Mouse (Mus musculus): Measurements from ENCODE around the gene Map1a.

Gene Map1a

GRCm38 (mm10) chr2:121288901-121289729 is at the start of gene Map1a:
Gene Map1a (plus strand): TSS chr2:121289600.
- ATAC-seq (ENCODE audit: low TSS enrichment), result peak; percentile 86

- peak; percentile 76 for ATAC-seq (ENCODE audit: low TSS enrichment)
Observed at GRCm38 (mm10) chr2:121244099-121244498, 45.3 kb upstream of the Map1a start.

GRCm38 (mm10) chr2:121249758-121250157 is 39.6 kb upstream of the Map1a start:
- no peak for ATAC-seq (ENCODE audit: low TSS enrichment)

- ATAC-seq (ENCODE audit: low TSS enrichment), result no peak
Observed at GRCm38 (mm10) chr2:121268446-121268845, 21.0 kb upstream of the Map1a start.

- ATAC-seq (ENCODE audit: low TSS enrichment), result peak; percentile 33
Observed at GRCm38 (mm10) chr2:121270521-121271235, 18.7 kb upstream of the Map1a start.

- ATAC-seq (ENCODE audit: low TSS enrichment), result peak; percentile 98
Observed at GRCm38 (mm10) chr2:121271236-121271927, 18.0 kb upstream of the Map1a start, which contains the start of gene Trp53bp1. Gene Trp53bp1 (minus strand): TSS chr2:121271407.

GRCm38 (mm10) chr2:121271928-121272516 is 17.4 kb upstream of the Map1a start:
- ATAC-seq (ENCODE audit: low TSS enrichment), result peak; percentile 68

GRCm38 (mm10) chr2:121287850-121288249 is 1.6 kb upstream of the Map1a start:
- no peak for ATAC-seq (ENCODE audit: low TSS enrichment)

- ATAC-seq (ENCODE audit: low TSS enrichment), result peak; percentile 18
Observed at GRCm38 (mm10) chr2:121289730-121290540, 535 bp downstream of the Map1a start.

GRCm38 (mm10) chr2:121292316-121293013 is 3.1 kb downstream of the Map1a start:
- no peak for ATAC-seq (ENCODE audit: low TSS enrichment)

- no peak for ATAC-seq (ENCODE audit: low TSS enrichment)
Observed at GRCm38 (mm10) chr2:121294182-121294581, 4.8 kb downstream of the Map1a start.

GRCm38 (mm10) chr2:121294753-121295607 is 5.6 kb downstream of the Map1a start:
- peak; percentile 55 for ATAC-seq (ENCODE audit: low TSS enrichment)

GRCm38 (mm10) chr2:121295608-121296571 is 6.5 kb downstream of the Map1a start:
- peak; percentile 12; the same call in 1 of the 2 replicates for ATAC-seq (ENCODE audit: low TSS enrichment)

GRCm38 (mm10) chr2:121296754-121297231 is 7.4 kb downstream of the Map1a start:
- ATAC-seq (ENCODE audit: low TSS enrichment), result no peak

- ATAC-seq (ENCODE audit: low TSS enrichment), result no peak
Observed at GRCm38 (mm10) chr2:121297701-121298100, 8.3 kb downstream of the Map1a start.

- 0 out of 2 replicates have a peak, but pooled peaks have one; percentile 1 for ATAC-seq (ENCODE audit: low TSS enrichment)
Observed at GRCm38 (mm10) chr2:121298131-121298530, 8.7 kb downstream of the Map1a start.

- ATAC-seq (ENCODE audit: low TSS enrichment), result no peak
Observed at GRCm38 (mm10) chr2:121299471-121299870, 10.1 kb downstream of the Map1a start.

GRCm38 (mm10) chr2:121300036-121300435 is 10.6 kb downstream of the Map1a start:
- no peak for ATAC-seq (ENCODE audit: low TSS enrichment)
